Mouse (Mus musculus): ENCODE measurements around the gene Max.

Gene Max

DNA sequence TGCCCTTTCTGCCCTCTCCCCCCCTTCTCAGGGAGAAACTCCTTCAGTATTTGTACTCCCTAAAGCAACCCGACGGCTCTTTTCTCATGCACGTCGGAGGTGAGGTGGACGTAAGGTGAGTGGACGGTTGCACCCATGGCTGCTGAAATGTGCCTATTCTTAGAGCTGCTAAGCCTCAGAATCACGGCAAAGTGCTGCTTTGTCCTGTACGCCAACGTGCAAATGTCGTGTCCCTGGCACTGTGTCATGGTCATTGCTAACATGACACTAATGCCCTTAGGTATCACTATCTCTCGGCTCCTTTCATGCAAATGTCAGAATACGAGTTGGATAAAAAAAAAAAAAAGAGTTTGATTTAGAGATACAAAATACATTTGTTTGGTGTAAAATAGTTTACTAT is 74.1 kb downstream of the Max start:
- no peak for DNase-seq (ENCODE audit: low spot score in 2 of 2)
